Mouse (Mus musculus): ENCODE data around the gene Ninj2.

Ninj2 gene

DNA sequence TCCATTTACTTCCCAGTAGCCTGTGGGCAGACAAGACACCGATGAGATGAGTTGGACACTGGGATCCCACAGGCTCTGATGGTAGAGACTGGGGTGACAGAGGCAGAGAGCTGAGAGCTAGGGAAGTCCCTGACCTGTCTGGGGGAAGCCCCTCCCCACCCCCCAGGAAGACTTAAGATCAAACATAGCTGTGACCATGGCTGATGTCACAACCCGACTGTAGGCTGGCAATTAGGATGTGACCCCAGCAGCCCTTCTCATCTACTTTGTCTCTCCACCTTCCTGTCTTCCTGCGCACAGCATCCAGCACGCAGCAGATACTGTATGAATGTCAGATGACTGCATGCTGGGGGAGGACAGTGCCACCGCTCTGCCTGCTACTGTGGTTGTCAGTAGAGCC lies 113.4 kb downstream of the Ninj2 start:
- no peak for DNase-seq

DNA sequence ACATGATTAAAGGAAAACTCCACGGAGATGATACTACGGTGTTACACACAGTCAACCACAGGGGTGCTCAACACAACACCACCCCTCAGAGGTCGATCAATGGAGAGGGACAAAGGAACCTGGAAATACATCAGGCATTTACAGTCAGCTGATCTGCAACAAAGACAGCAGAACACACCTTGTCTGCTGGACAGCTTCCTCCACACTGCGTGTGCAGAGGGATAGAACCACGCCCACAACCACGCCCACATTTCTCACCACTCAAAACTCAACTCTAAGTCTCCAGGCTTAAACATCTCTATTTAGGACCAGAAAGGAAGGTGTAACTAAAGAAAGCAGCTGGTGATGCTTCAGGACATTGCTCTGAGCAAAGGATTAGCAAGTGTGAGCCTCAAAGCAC lies 118.4 kb downstream of the Ninj2 start:
- no peak for DNase-seq

DNA sequence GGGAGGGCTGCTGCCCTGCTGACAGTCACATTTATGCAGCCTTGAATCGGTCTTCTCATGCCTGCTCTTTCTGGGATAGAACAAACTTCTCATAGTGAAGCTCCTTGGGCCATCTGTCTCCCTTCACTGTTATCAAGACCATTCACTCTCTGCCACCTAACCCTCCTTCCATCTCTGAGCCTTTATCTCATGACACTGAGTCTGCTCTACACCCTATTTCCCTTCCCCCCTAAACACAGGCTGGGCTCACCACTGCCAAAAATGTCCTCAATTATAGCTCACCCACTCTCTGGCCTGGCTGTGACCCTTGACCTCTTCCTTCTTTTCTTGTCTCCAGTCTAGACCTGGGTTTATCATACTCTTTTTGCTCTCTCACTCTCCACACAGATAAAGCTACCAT lies 123.6 kb downstream of the Ninj2 start:
- DNase-seq, result no peak

DNA sequence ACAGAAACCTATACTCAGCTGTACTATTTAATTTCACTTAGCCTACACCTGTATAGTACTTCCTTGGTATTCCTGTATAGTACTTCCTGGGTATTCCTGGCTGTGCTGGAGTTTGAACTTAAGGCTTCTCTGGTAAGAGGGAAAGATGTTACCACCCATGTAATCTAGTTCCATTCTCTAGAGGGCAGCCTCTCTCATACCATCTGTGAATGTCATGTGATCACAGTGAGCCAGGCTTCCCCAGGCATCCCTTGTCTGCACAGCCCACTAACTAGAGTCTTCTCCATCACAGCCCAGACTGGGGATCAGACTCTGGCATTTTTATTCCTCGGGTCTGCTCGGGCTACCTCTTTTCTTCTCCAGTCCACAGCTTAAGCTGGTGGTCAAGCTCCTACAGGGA lies 126.1 kb downstream of the Ninj2 start:
- DNase-seq, result no peak

DNA sequence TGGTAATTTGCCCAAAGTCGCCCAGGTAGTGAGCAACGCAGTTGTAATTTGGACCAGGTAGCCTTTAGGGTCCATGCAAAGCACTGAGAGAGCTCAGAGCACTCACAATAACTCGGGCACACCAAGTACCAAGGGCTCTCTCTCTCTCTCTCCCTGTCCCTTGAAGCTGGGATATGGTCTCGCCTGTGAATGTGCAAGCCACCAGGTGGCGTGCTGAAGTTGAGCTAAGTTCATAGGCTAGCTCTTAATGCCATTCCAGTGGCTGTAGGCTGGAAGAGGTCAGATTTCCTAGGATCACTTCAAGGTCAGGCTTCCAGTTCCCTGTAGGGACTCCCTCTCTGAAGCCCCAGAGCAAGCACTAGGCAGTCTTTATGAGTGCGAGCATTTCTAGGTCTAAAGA lies 129.5 kb downstream of the Ninj2 start:
- DNase-seq, result peak; percentile 83

DNA sequence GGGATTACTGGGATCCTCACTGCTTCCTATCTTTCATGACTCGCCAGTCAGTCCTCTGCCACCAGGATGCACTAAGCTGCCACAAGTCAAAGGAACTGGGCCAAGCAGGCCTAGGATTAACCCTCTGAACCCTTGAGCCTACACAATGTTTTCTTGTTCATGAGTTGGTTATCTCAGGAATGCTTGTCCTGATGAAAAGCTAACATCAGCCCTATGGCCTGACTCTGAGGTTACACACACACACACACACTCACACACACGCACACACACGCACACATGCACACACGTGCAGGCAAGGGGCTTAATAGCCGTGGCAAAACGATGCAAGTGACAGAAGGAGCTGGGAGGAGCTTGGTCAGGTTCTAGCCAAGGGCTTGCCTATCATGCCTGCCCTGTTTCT lies 132.2 kb downstream of the Ninj2 start:
- no peak for DNase-seq

DNA sequence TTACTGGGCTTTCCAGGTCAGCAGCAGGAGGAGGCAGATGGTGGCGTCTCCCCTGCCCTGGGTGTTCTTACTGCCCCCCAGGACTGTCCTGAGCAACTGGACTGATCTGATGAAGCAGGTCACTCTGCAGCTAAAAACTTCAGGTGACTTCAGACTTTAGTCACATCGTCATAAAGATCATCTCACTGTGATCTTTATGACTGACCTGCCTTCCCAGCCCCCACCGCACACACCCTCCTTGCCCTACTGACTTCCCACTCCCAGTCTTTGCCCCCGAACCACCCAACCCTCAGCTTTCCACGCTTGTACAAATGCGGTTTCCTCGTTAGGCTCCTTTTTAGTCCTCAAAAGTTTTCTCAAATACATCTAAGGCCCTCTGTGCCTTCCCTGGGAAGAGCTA lies 133.9 kb downstream of the Ninj2 start:
- no peak for DNase-seq

DNA sequence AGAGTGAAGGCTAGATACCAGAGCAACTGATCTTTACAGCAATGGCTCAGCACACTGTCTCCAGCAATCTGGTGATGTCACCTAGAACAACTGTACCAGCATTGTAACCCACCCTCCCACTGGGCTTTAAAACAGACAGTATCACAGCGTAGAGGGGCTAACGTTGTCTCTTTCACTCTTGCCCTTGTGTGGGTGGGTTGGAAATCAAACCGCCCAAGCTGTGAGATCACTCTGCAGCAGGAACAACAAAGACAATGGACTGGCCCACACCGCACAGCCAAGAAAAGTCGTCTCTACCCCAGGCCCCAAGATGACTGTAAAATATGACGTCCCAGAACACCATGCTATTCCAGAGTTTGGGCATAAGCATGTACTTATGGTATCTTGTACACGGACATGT lies 136.7 kb downstream of the Ninj2 start:
- DNase-seq, result no peak

DNA sequence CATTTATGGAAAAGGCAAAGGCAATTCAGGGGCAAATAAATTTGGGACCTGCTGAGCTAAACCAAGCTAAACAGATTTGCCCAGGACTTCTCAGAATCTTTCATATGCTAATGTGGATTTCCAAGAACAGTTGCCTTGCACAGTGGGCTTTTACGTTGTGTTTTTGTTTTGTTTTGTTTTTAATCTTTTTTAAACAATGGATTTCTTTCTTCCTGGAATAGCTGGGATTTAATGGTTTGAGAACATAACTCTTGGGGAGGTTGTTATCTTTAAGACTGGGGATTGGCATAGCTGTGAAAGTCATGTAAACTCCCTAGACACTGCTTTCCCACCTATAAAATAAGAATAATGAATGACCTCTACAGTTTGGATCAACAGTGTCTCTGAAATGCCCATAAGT lies 137.3 kb downstream of the Ninj2 start:
- no peak for DNase-seq

DNA sequence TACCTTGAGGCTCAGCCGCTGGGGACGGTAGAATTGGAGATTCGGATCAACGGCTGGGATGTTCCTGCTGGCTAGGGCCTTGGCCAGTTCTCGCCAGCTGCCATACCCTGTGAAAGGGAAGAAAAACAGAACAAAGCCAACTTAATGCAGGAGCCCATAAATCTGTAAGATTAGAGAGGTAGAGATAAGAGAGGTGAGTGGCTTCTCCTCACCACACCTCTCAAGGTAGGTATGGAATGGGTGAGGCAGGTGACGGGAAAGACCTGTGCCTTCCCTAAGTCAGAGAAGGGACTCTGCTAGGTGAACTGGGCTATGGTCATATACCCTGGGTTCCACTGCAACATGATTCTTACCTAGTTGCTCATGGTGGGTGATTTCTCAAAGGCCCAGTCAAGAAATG lies 139.7 kb downstream of the Ninj2 start:
- DNase-seq, result no peak

DNA sequence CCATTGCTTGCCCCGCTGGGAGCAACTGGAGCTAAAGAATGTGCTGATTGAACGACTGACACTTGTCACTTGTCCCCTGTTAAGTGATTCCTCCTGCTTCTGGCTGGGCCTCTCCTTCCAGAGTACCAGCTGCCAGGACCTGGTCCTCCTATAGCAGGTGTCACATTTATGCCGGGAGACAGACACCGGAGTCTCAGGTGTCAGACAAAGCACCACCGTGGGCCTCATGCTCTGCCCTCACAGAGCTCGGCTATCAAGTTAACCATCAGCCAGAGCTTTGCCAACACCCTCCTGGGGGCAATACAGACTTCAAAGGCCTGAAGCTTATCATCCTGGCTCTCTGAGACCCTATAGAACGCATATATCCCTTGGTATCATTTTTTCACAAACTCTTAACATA lies 142.7 kb downstream of the Ninj2 start:
- DNase-seq, result no peak

DNA sequence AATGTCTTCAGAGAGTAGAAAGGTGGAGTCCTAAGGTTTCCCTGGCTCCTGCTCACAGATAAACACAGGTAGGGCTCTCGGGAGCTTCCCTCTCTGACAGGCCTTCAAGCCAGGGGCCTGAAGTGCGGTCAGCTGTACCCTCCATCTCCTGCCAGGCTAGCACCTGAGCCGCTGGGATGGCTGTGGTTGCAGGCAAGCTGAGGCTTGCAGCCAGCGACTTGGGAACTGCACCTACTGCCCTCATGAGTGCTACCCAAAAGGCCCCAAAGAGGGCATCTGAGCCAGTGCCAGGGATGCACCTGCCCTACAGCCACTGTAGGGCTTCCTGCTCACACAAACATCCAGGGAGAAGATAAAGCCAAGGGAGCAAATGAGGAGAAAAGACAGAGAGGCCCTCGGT lies 147.3 kb downstream of the Ninj2 start:
- DNase-seq, result peak; percentile 45

DNA sequence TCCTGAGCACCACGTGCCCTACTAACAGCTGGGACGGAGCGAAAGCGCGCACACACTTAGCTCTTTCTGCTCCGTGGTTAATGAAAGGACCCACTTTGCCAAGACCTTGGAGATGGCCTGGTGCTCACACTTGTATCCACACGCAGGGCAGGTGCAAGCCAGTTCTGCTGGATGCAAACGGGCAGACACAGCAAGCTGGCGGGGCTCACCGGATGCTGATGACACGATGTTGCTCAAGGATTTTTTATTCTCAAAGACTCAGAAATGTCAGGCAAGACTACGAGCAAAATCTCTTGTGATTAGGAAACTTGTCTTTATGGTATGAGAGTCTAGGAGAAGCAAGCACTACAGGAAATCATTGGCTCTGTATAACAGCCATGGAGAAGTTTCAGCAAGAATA lies 148.3 kb downstream of the Ninj2 start:
- DNase-seq, result no peak

DNA sequence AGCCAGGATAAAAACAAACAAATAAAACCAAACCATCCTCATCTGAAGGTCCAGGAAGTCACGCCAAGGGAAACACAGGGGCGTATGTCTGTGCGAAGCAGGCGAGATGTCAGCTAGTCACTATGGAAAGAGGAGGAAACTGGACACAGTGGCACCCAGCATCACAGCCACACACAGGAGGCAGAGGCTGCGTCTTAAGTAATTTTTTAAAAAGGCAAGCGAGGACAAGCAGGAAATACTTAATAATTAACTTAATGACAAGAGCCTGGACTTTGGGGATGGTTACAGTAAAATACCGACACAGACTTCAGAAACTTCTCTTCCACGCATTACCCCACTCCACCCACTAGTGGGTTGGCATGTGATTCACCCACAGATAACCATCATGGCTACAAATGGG lies 149.4 kb downstream of the Ninj2 start:
- DNase-seq, result peak; percentile 32

DNA sequence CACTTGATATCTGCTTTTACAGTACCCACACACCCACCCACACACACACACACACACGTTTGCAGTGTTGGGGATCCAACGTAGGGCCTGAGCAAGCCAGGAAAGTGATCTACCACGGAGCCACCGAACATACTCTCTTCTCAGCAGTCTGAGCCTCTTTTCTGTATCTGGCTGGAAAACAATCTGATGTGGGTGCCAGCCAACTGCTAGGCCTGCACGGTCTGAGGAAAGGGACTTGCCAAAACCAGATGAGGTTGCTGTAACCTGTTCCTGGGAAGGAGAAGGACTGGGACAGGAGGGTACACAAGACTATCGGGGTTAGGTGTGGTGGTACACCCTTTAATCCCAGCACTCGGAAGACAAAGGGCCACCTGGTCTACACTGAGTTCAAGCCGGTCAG lies 150.1 kb downstream of the Ninj2 start:
- DNase-seq, result peak; percentile 39

DNA sequence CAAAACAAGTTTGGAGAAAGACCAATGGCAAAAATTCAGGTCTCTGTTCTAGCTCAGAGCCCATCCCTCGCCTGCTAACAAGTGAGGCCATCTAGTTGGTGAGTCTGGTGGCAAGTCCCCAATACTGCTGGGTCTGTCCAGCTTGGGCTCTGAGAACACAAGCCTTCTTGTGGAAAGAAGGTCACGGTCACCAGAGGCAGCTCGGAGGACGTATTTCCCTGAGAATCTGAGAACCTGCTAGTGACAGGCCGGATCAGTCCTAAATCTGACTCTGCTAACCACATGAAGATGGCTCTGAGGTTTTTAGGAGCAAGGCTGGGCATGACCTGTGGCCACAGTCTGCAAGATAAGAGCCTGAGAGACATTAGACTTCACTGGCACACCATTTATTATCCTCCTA lies 153.5 kb downstream of the Ninj2 start:
- DNase-seq, result no peak

DNA sequence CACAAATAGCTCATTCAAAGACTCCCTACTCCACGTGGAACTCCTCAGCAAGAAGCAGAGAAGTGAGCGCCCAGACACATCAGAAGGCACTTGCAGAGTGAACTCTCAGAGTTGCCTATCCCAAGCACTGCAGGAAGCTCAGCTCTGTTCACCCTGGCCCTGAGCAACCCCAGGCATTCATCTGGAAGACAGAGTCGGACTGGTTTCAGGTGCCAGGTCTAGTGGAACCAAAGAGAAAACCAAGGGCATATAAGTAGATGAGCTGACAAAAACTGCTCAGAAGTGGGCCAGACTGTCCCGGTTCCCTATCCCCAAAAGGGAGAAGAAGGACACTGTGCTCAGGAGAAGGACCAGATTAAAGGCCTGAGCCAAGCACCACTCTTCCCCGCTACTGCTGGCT lies 156.7 kb downstream of the Ninj2 start:
- DNase-seq, result no peak

All from kidney, adult 18-20 months (tissue).